Mouse (Mus musculus) cerebellum, adult 2 months (tissue): Measurements from ENCODE around the gene Nfe2l2. TPM values are rescaled to one million over a fixed set of nuclear protein-coding genes. Genes with fewer than 3 reads are reported as not detected.

Source experiments
- DNase-seq, 2 experiments: peaks; one replicate each; pipeline ENCODE4 v3.0.0; 2021
- H3K27ac ChIP-seq: fragments of 200-500 bp; 2 replicates; pipeline ENCODE4 v1.5.1; 2012; ENCODE audit warnings: low read length, control low read depth, inconsistent platforms; ENCODE audit not compliant: insufficient read depth
- H3K27me3 ChIP-seq: fragments of 200-500 bp; 2 replicates; pipeline ENCODE4 v1.6.1; 2012; ENCODE audit warnings: inconsistent platforms, mild to moderate bottlenecking, low read length, moderate library complexity; ENCODE audit not compliant: control insufficient read depth, insufficient read depth
- H3K4me1 ChIP-seq: fragments of 200-500 bp; 2 replicates; pipeline ENCODE4 v1.6.1; 2011; ENCODE audit warnings: low read length; ENCODE audit not compliant: control insufficient read depth, insufficient read depth
- H3K4me3 ChIP-seq: fragments of 200-500 bp; replicated peaks from 2 replicates; pipeline ENCODE3; 2011; ENCODE audit warnings: mild to moderate bottlenecking, low read depth, low read length, control low read depth; ENCODE audit not compliant: insufficient read depth
- CTCF ChIP-seq: fragments of 200-500 bp; IDR thresholded peaks from 2 replicates; pipeline ENCODE4 v1.5.1; 2011; ENCODE audit warnings: low read depth, mild to moderate bottlenecking, control low read depth, low read length, moderate library complexity, borderline replicate concordance; ENCODE audit not compliant: insufficient read depth
- POLR2A ChIP-seq: fragments of 200-500 bp; IDR thresholded peaks from 2 replicates; pipeline ENCODE4 v1.6.1; 2011; ENCODE audit warnings: low read length, control low read depth, borderline replicate concordance; ENCODE audit not compliant: insufficient read depth
- WGBS: fragments of 180-500 bp; shearing (Covaris S2); methylation state at CpG from one replicate; pipeline ENCODE4 v1.1.7; 2018; 5-methylcytosine and 5-hydroxymethylcytosine counted together
- polyA plus RNA-seq: library from polyadenylated mRNA; depleted of rRNA; stranded (reverse); fragments of >200 nt; gene quantifications from 2 replicates; pipeline ENCODE4 v1.2.3, GENCODE M21; 2012

Gene Nfe2l2
- polyA plus RNA-seq, 1 experiment: 18.6 TPM

DNA sequence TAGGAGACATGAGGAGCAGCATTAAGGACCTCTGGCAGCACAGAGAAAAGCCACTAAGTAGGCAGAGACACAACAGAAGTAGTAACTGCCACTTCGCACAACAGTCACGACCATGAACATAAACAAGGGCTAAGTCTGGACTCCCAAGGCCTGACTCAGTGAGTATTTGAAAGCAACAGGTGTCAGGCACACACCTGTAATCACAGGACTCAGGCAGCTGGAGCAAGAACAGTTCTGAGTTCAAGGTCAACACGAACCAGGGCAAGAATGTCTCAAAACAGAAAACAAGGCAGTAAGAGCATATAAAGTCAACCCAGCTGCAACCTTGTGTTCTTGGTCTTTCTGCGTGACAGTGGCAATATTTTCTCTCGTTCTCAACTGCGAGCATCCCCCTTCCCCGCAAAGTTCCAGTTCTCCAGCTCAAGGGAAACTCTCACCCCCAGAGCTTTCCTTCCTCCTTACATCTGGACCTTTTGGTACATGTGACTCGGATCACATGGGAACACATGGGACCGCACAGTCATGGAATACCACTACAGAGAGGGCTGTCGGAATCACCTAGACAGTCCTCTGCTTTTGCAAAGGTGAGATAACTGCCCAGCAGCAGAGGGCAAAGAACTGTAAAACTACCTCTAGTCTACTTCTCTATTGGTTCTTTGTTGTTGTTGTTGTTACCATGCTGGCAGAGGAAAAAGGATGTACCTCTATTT is 17.2 kb downstream of the Nfe2l2 start:
- Histone ChIP-seq H3K27me3 (no peaks in the 10 kb centered on the region), H3K4me1 (no peaks in the 10 kb centered on the region), H3K27ac (no peak overlapping the region), H3K4me3 (no peak overlapping the region)
- DNase-seq: no peak
- TF ChIP-seq CTCF (no peak), POLR2A (no peak)
- WGBS: 93% methylated on average over 10 of the region's 10 CpGs

DNA sequence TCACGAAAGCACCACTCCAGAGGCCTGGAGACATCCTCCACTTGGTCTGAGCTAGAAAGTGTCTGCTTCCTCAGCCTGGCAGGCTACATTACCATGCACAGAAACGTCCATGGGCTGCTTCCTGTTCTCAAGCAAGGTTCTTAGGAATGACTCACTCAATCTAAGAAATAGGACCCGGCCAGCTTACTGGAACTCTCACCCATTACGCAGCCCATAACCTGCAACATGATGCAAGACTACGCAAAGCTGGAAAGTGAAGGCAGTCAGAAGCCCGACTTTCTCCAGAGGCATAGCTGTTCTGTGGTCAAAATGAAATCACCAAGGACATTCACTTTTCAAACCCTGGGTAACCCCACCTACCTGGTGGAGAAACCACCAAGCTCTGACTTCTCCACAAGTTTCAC is 19.0 kb downstream of the Nfe2l2 start:
- Histone ChIP-seq H3K27ac (no peak overlapping the region), H3K27me3 (no peaks in the 10 kb centered on the region), H3K4me1 (no peaks in the 10 kb centered on the region), H3K4me3 (no peak overlapping the region)
- no peak for DNase-seq
- 82% methylated on average over 6 of the region's 6 CpGs for WGBS
- no peak for TF ChIP-seq POLR2A
- no peak for TF ChIP-seq CTCF

DNA sequence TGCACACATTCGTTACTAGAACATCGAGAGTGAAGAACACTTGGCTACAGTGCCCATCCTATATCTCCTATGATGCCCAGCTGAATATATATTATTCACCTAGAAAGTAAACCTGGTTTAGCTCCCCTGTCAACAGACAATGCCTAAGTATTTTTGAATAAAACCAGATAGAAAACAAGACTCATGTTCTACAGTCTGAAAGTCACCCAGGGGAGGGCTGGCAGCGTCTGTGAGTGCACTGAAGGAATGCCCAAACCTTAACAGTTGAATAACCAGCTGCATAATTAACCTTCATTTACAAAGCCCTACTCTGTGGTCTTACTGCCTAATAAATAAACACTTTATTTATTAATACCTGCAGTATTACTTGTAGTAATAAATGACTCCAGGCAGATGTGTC is 19.9 kb downstream of the Nfe2l2 start:
- no peak overlapping the region for H3K27ac ChIP-seq
- no peak overlapping the region for H3K4me3 ChIP-seq
- WGBS: 65% methylated on average over 3 of the region's 3 CpGs
- no peak for TF ChIP-seq POLR2A
- TF ChIP-seq CTCF: no peak
- DNase-seq: no peak
- no peaks in the 10 kb centered on the region for H3K4me1 ChIP-seq
- no peaks in the 10 kb centered on the region for H3K27me3 ChIP-seq

DNA sequence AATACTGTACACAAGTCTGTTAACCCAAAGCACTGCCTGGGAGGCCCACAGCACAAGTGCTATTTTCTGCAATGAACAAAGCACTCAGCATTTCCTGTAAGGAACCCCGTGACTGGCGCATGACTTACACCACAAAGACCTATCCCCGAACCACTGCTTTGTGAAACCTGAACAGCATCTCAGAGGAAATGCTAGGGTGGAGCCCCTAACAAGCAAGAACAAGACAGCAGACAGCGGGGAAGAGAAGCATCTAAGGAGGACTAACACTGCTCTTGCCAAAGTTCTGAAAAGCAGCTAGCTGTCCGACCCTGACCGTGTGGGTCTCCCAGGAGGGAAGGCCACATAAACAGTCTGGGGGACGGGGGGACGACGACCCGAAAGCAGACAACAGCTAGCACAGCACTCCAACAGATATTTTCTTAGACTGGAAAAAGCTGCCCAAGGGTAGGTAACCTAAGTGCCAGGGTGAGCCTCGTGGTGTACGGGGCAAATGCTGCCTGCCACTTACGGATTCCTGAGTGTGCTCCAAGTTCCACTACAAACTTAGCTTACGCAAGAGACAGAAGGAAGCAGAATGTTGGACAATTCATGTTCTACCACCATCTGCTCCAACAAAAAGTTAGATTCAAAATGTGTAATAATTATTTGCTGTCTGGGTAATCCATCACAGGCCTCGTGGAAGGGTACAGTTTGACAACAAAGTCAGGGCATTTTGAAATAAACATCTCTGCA is 21.3 kb downstream of the Nfe2l2 start:
- WGBS: 51% methylated on average over 15 of the region's 15 CpGs
- Histone ChIP-seq H3K27ac (no peak overlapping the region; the same call in 1 of the 2 replicates), H3K4me1 (no peaks in the 10 kb centered on the region), H3K4me3 (no peak overlapping the region), H3K27me3 (no peaks in the 10 kb centered on the region)
- no peak for DNase-seq
- TF ChIP-seq CTCF (no peak), POLR2A (no peak)

DNA sequence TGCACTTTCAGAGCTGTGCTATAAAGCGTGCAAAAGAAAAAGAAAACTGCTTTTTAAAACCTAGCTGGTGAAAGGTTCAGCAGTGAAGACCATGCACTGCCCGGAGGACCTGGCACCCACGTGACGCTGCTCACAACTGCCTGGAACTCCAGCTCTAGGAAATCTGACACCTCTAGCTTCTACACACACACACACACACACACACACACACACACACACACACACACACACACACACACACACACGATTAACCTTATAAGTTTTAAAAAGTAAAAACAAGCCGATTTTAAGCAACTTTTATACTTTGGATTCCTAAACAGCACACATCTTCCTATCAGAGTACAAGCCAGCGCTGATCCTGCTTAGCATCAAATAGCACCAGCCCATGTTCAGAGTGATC is 23.0 kb downstream of the Nfe2l2 start:
- H3K27me3 ChIP-seq: no peaks in the 10 kb centered on the region
- WGBS: 69% methylated on average over 7 of the region's 7 CpGs
- H3K27ac ChIP-seq: no peak overlapping the region
- DNase-seq: no peak
- no peaks in the 10 kb centered on the region for H3K4me1 ChIP-seq
- H3K4me3 ChIP-seq: no peak overlapping the region
- TF ChIP-seq POLR2A: no peak
- TF ChIP-seq CTCF: no peak

DNA sequence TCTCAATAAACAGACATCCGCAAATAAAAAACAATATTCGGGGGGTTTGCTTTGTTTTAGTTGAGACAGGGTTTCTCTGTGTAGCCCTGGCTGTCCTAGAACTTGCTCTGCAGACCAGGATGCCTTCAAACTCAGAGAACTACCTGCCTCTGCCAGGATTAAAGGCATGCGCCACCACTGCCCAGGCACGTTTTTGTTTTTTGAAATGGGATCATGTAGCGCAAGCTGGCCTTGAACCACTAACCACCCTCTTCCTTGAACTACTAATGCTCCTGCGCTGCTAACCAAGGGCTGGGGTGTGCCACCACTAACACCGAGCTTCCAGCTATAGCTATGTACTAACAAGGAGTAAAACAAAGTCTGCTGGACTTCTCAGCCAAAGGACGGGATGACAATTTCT is 24.5 kb downstream of the Nfe2l2 start:
- WGBS: 92% methylated on average over 8 of the region's 8 CpGs
- Histone ChIP-seq H3K27me3 (no peaks in the 10 kb centered on the region), H3K27ac (no peak overlapping the region), H3K4me3 (no peak overlapping the region), H3K4me1 (no peaks in the 10 kb centered on the region)
- no peak for DNase-seq
- TF ChIP-seq CTCF (no peak), POLR2A (no peak)

DNA sequence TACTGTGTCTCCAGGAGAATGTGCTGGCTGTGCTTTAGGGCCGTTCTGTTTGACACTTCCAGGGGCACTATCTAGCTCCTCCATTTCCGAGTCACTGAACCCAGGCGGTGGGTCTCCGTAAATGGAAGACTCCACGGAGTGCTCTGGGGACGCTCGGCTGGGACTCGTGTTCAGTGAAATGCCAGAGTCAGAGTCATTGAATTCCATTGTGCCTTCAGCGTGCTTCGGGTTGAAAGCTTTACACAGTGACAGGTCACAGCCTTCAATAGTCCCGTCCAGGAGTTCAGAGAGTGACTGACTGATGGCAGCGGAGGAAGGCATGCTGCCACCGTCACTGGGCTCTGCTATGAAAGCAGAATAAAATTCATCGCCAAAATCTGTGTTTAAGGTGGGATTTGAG is 27.9 kb downstream of the Nfe2l2 start:
- H3K27me3 ChIP-seq: no peaks in the 10 kb centered on the region
- no peak for DNase-seq
- no peak overlapping the region for H3K4me3 ChIP-seq
- H3K27ac ChIP-seq: no peak overlapping the region
- no peaks in the 10 kb centered on the region for H3K4me1 ChIP-seq
- WGBS: 57% methylated on average over 14 of the region's 14 CpGs
- no peak for TF ChIP-seq POLR2A
- TF ChIP-seq CTCF: no peak

DNA sequence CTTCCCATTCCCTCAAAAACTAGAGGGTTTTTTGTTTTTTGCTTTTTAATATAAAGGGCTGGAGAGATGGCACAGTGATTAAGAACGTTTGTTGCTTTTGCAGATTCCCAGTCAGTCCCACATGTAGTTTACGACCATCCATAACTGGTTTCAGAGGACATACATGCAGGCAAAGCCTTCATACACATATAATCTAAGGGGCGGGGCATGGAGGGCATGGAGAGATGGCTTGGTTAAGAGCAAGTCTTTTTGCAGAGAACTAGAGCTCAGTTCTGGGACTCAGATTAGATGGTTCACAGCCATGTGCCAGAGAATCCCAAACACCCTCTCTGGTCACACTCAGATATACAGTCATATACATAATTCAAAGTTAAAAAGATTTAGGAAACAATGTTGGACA is 31.9 kb downstream of the Nfe2l2 start:
- no peak for DNase-seq
- Histone ChIP-seq H3K4me3 (no peak overlapping the region), H3K27ac (no peak overlapping the region), H3K4me1 (no peaks in the 10 kb centered on the region), H3K27me3 (no peaks in the 10 kb centered on the region)
- WGBS: 84% methylated on average over 3 of the region's 3 CpGs
- TF ChIP-seq CTCF (no peak), POLR2A (no peak)
